Mouse (Mus musculus): ENCODE data around the gene Gbx1.

Gbx1 gene

GRCm38 (mm10) chr5:24525360-24526189 lies 1.4 kb downstream of the Gbx1 start:
- DNase-seq (ENCODE audit: low read depth, low spot score), result no peak

- DNase-seq (ENCODE audit: low read depth, low spot score), result peak; percentile 40
Measured at GRCm38 (mm10) chr5:24524522-24524921, 2.5 kb downstream of the Gbx1 start.

GRCm38 (mm10) chr5:24523806-24524205 lies 3.2 kb downstream of the Gbx1 start:
- peak; percentile 53 for DNase-seq (ENCODE audit: low read depth, low spot score)

GRCm38 (mm10) chr5:24521366-24521765 lies 5.6 kb downstream of the Gbx1 start:
- DNase-seq (ENCODE audit: low read depth, low spot score), result no peak

- peak; percentile 93 for DNase-seq (ENCODE audit: low read depth, low spot score)
Measured at GRCm38 (mm10) chr5:24512271-24512670, 14.7 kb downstream of the Gbx1 start.

- DNase-seq (ENCODE audit: low read depth, low spot score), result peak; percentile 80
Measured at GRCm38 (mm10) chr5:24510635-24511034, 16.4 kb downstream of the Gbx1 start.

GRCm38 (mm10) chr5:24508406-24508805 lies 18.6 kb downstream of the Gbx1 start:
- DNase-seq (ENCODE audit: low read depth, low spot score), result peak; percentile 62

GRCm38 (mm10) chr5:24505513-24505912 lies 21.5 kb downstream of the Gbx1 start:
- DNase-seq (ENCODE audit: low read depth, low spot score), result no peak

- peak; percentile 41 for DNase-seq (ENCODE audit: low read depth, low spot score)
Measured at GRCm38 (mm10) chr5:24502786-24503185, 24.2 kb downstream of the Gbx1 start.

- DNase-seq (ENCODE audit: low read depth, low spot score), result no peak
Measured at GRCm38 (mm10) chr5:24500851-24501250, 26.2 kb downstream of the Gbx1 start.

GRCm38 (mm10) chr5:24499113-24499512 lies 27.9 kb downstream of the Gbx1 start:
- no peak for DNase-seq (ENCODE audit: low read depth, low spot score)

- DNase-seq (ENCODE audit: low read depth, low spot score), result no peak
Measured at GRCm38 (mm10) chr5:24497526-24497925, 29.5 kb downstream of the Gbx1 start.

GRCm38 (mm10) chr5:24496756-24497155 lies 30.2 kb downstream of the Gbx1 start:
- DNase-seq (ENCODE audit: low read depth, low spot score), result no peak

- DNase-seq (ENCODE audit: low read depth, low spot score), result no peak
Measured at GRCm38 (mm10) chr5:24495019-24495418, 32.0 kb downstream of the Gbx1 start.

- DNase-seq (ENCODE audit: low read depth, low spot score), result no peak
Measured at GRCm38 (mm10) chr5:24492546-24493285, 34.3 kb downstream of the Gbx1 start.

- no peak for DNase-seq (ENCODE audit: low read depth, low spot score)
Measured at GRCm38 (mm10) chr5:24490413-24490920, 36.5 kb downstream of the Gbx1 start.

- DNase-seq (ENCODE audit: low read depth, low spot score), result no peak
Measured at GRCm38 (mm10) chr5:24486738-24487137, 40.3 kb downstream of the Gbx1 start.

- peak; percentile 87 for DNase-seq (ENCODE audit: low read depth, low spot score)
Measured at GRCm38 (mm10) chr5:24486097-24486496, 40.9 kb downstream of the Gbx1 start.

GRCm38 (mm10) chr5:24484963-24485362 lies 42.0 kb downstream of the Gbx1 start:
- DNase-seq (ENCODE audit: low read depth, low spot score), result peak; percentile 82

GRCm38 (mm10) chr5:24483326-24483725 lies 43.7 kb downstream of the Gbx1 start:
- DNase-seq (ENCODE audit: low read depth, low spot score), result peak; percentile 91

- DNase-seq (ENCODE audit: low read depth, low spot score), result peak; percentile 42
Measured at GRCm38 (mm10) chr5:24482247-24483079, 44.5 kb downstream of the Gbx1 start.

GRCm38 (mm10) chr5:24481647-24482046 lies 45.4 kb downstream of the Gbx1 start:
- peak; percentile 89 for DNase-seq (ENCODE audit: low read depth, low spot score)

All from ES-CJ7 (cell line).